Mouse (Mus musculus) fat pad, adult 2 months (tissue): Measurements from ENCODE around the gene Tfcp2.
A peak's percentile ranks its signal among the peaks of the same experiment; 100 is the strongest.
"Not testable (repeated sequence)": the region's sequence is repeated elsewhere in the genome, so short reads cannot be mapped to it uniquely, and the experiment has no call there.

ENCODE experiments used
- DNase-seq: peaks from one replicate; pipeline ENCODE4 v3.0.0-alpha.2; 2011; ENCODE audit warnings: low read depth, low spot score; ENCODE audit errors: extremely low read depth

Tfcp2 gene

GRCm38 (mm10) chr15:100488297-100488696, 63.5 kb downstream of the Tfcp2 start:
- not testable (repeated sequence) for DNase-seq

GRCm38 (mm10) chr15:100487050-100487449, 64.8 kb downstream of the Tfcp2 start:
- DNase-seq: no peak

- no peak for DNase-seq
Measured at GRCm38 (mm10) chr15:100486450-100486849, 65.4 kb downstream of the Tfcp2 start.

- DNase-seq: peak; percentile 83
Measured at GRCm38 (mm10) chr15:100485576-100485975, 66.2 kb downstream of the Tfcp2 start.

- DNase-seq: peak; percentile 71
Measured at GRCm38 (mm10) chr15:100478925-100479324, 72.9 kb downstream of the Tfcp2 start.

GRCm38 (mm10) chr15:100478351-100478750, 73.5 kb downstream of the Tfcp2 start:
- no peak for DNase-seq

GRCm38 (mm10) chr15:100473926-100474503, 77.8 kb downstream of the Tfcp2 start:
- DNase-seq: no peak

- no peak for DNase-seq
Measured at GRCm38 (mm10) chr15:100470037-100470436, 81.8 kb downstream of the Tfcp2 start.

- no peak for DNase-seq
Measured at GRCm38 (mm10) chr15:100469189-100469545, 82.6 kb downstream of the Tfcp2 start.

GRCm38 (mm10) chr15:100468295-100469188, 83.3 kb downstream of the Tfcp2 start, which contains the start of gene Letmd1:
TSS of gene Letmd1 (plus strand) at chr15:100469023.
- no peak for DNase-seq

- no peak for DNase-seq
Measured at GRCm38 (mm10) chr15:100467738-100468137, 84.1 kb downstream of the Tfcp2 start.

- no peak for DNase-seq
Measured at GRCm38 (mm10) chr15:100465432-100465831, 86.4 kb downstream of the Tfcp2 start.

GRCm38 (mm10) chr15:100463712-100464111, 88.1 kb downstream of the Tfcp2 start:
- DNase-seq: no peak

GRCm38 (mm10) chr15:100462086-100462485, 89.7 kb downstream of the Tfcp2 start:
- no peak for DNase-seq

GRCm38 (mm10) chr15:100461646-100462045, 90.2 kb downstream of the Tfcp2 start:
- DNase-seq: no peak

- no peak for DNase-seq
Measured at GRCm38 (mm10) chr15:100460942-100461341, 90.9 kb downstream of the Tfcp2 start.

- DNase-seq: no peak
Measured at GRCm38 (mm10) chr15:100458055-100458454, 93.8 kb downstream of the Tfcp2 start.

- no peak for DNase-seq
Measured at GRCm38 (mm10) chr15:100457340-100457739, 94.5 kb downstream of the Tfcp2 start.

GRCm38 (mm10) chr15:100456356-100456991, 95.3 kb downstream of the Tfcp2 start:
- no peak for DNase-seq

- no peak for DNase-seq
Measured at GRCm38 (mm10) chr15:100452486-100452885, 99.3 kb downstream of the Tfcp2 start.

- no peak for DNase-seq
Measured at GRCm38 (mm10) chr15:100451245-100451644, 100.6 kb downstream of the Tfcp2 start.

GRCm38 (mm10) chr15:100449495-100449894, 102.3 kb downstream of the Tfcp2 start:
- no peak for DNase-seq
